15 mouse cellular contexts compared by ENCODE assay signal in genomic region chr3:29541477-29542079, GRCm38 (mm10).
DNase-seq lines count a peak whose midpoint lies in the region; ATAC-seq and TF ChIP-seq lines count a peak whose summit lies in the region.
"Had no signal": no experiment of that assay in that cellular context is flagged by ENCODE, and none has a peak within 500 bp of the region (broad histone marks: within the 10 kb centered on the region; RNA-seq: fewer than 3 reads in every experiment).

No protein-coding gene starts in this region.

- 27% methylated on average over 1 of the region's 1 CpGs for whole genome bisulfite sequencing in midbrain, embryonic 10.5 days
- WGBS in midbrain, postnatal 0 days, result 14% methylated on average over 1 of the region's 1 CpGs
- WGBS in forebrain, embryonic 10.5 days, result 25% methylated on average over 1 of the region's 1 CpGs
- 10% methylated on average over 1 of the region's 1 CpGs for WGBS in hindbrain, embryonic 12.5 days
- 13% methylated on average over 1 of the region's 1 CpGs for WGBS in midbrain, embryonic 16.5 days

- H3K36me3 ChIP-seq in midbrain, embryonic 10.5 days, result no peaks in the 10 kb centered on the region
- no peaks in the 10 kb centered on the region for H3K36me3 ChIP-seq in midbrain, postnatal 0 days (ENCODE audit: insufficient read depth, low read length)
- no peaks in the 10 kb centered on the region for H3K36me3 ChIP-seq in forebrain, embryonic 10.5 days (replicated peaks)
- no peaks in the 10 kb centered on the region for H3K36me3 ChIP-seq in hindbrain, embryonic 12.5 days
- no peaks in the 10 kb centered on the region for H3K36me3 ChIP-seq in midbrain, embryonic 16.5 days (ENCODE audit: control insufficient read depth, insufficient read depth, low read length)
- H3K36me3 ChIP-seq: heart, embryonic 15.5 days had no signal

- no peak for TF ChIP-seq CTCF in midbrain, postnatal 0 days (IDR thresholded peaks at IDR 0.05)

- H3K4me2 ChIP-seq in midbrain, postnatal 0 days (ENCODE audit: low read depth, low read length, poor library complexity, severe bottlenecking), result no peak overlapping the region
- no peak overlapping the region for H3K4me2 ChIP-seq in hindbrain, embryonic 12.5 days (replicated peaks)
- H3K4me2 ChIP-seq in midbrain, embryonic 16.5 days (ENCODE audit: low read length), result no peak overlapping the region
- H3K4me2 ChIP-seq: heart, embryonic 15.5 days had no signal

- H3K4me1 ChIP-seq in midbrain, embryonic 10.5 days, result peaks cover 16% of the 10 kb centered on the region
- no peaks in the 10 kb centered on the region for H3K4me1 ChIP-seq in midbrain, postnatal 0 days (ENCODE audit: insufficient read depth, low read length)
- H3K4me1 ChIP-seq in forebrain, embryonic 10.5 days, result peaks cover 40% of the 10 kb centered on the region
- H3K4me1 ChIP-seq in hindbrain, embryonic 12.5 days, result no peaks in the 10 kb centered on the region; the same call in 1 of the 2 replicates
- peaks cover 3% of the 10 kb centered on the region; the same call in 1 of the 2 replicates for H3K4me1 ChIP-seq in midbrain, embryonic 16.5 days (ENCODE audit: control insufficient read depth, insufficient read depth, low read length)
- H3K4me1 ChIP-seq: heart, embryonic 15.5 days had no signal

- H3K27ac ChIP-seq in midbrain, embryonic 10.5 days (replicated peaks), result no peak overlapping the region
- no peak overlapping the region for H3K27ac ChIP-seq in midbrain, postnatal 0 days (ENCODE audit: low read depth, low read length)
- peak overlapping the region; percentile 63; the same call in 1 of the 2 replicates for H3K27ac ChIP-seq in forebrain, embryonic 10.5 days
- no peak overlapping the region for H3K27ac ChIP-seq in hindbrain, embryonic 12.5 days
- H3K27ac ChIP-seq in midbrain, embryonic 16.5 days (ENCODE audit: low read length), result no peak overlapping the region
- H3K27ac ChIP-seq: heart, embryonic 15.5 days; kidney, postnatal 0 days; liver, embryonic 14.5 days had no signal

- H3K9ac ChIP-seq in midbrain, postnatal 0 days (replicated peaks; ENCODE audit: low read length, poor library complexity, severe bottlenecking), result no peak overlapping the region
- H3K9ac ChIP-seq in hindbrain, embryonic 12.5 days, result no peak overlapping the region
- no peak overlapping the region for H3K9ac ChIP-seq in midbrain, embryonic 16.5 days (ENCODE audit: low read depth, low read length)
- H3K9ac ChIP-seq: heart, embryonic 15.5 days; liver, embryonic 14.5 days had no signal

- no peaks in the 10 kb centered on the region for H3K27me3 ChIP-seq in midbrain, embryonic 10.5 days (ENCODE audit: low read depth, poor library complexity, severe bottlenecking)
- H3K27me3 ChIP-seq in midbrain, postnatal 0 days (ENCODE audit: insufficient read depth, low read length), result no peaks in the 10 kb centered on the region
- no peaks in the 10 kb centered on the region for H3K27me3 ChIP-seq in forebrain, embryonic 10.5 days (ENCODE audit: poor library complexity, severe bottlenecking)
- no peaks in the 10 kb centered on the region for H3K27me3 ChIP-seq in hindbrain, embryonic 12.5 days
- no peaks in the 10 kb centered on the region for H3K27me3 ChIP-seq in midbrain, embryonic 16.5 days (ENCODE audit: control insufficient read depth, insufficient read depth, low read depth, low read length)
- H3K27me3 ChIP-seq: heart, embryonic 15.5 days had no signal

- DNase-seq in midbrain, embryonic 10.5 days (ENCODE audit: low spot score), result peak; percentile 14
- no peak for DNase-seq in midbrain, postnatal 0 days (ENCODE audit: low spot score)
- peak; percentile 17 for DNase-seq in forebrain, embryonic 10.5 days (ENCODE audit: extremely low spot score, low spot score)
- DNase-seq in thymus, postnatal 0 days (ENCODE audit: low spot score), result no peak
- no peak for DNase-seq in urinary bladder, postnatal 25 days (ENCODE audit: low spot score)
- DNase-seq in ovary, postnatal 14 days (ENCODE audit: low spot score), result no peak
- DNase-seq: cerebellum, adult 18-20 months; lung, postnatal 10 days; thymus, adult 18-20 months had no signal

- no peaks in the 10 kb centered on the region for H3K9me3 ChIP-seq in midbrain, embryonic 10.5 days (replicated peaks)
- H3K9me3 ChIP-seq in midbrain, postnatal 0 days (ENCODE audit: low read length), result no peaks in the 10 kb centered on the region
- no peaks in the 10 kb centered on the region for H3K9me3 ChIP-seq in forebrain, embryonic 10.5 days
- H3K9me3 ChIP-seq in hindbrain, embryonic 12.5 days (replicated peaks), result no peaks in the 10 kb centered on the region
- H3K9me3 ChIP-seq in midbrain, embryonic 16.5 days (replicated peaks; ENCODE audit: control insufficient read depth, low read length, poor library complexity, severe bottlenecking), result no peaks in the 10 kb centered on the region
- H3K9me3 ChIP-seq: heart, embryonic 15.5 days had no signal

- H3K4me3 ChIP-seq in midbrain, embryonic 10.5 days, result no peak overlapping the region
- no peak overlapping the region for H3K4me3 ChIP-seq in midbrain, postnatal 0 days (ENCODE audit: low read depth, low read length)
- no peak overlapping the region for H3K4me3 ChIP-seq in forebrain, embryonic 10.5 days
- H3K4me3 ChIP-seq in hindbrain, embryonic 12.5 days, result no peak overlapping the region
- no peak overlapping the region for H3K4me3 ChIP-seq in midbrain, embryonic 16.5 days (ENCODE audit: low read depth, low read length)
- H3K4me3 ChIP-seq: heart, embryonic 15.5 days had no signal

- ATAC-seq in midbrain, postnatal 0 days (ENCODE audit: low FRiP score), result no peak
- ATAC-seq in hindbrain, embryonic 12.5 days (ENCODE audit: low FRiP score), result peak; percentile 89
- peak; percentile 48; the same call in 1 of the 2 replicates for ATAC-seq in midbrain, embryonic 16.5 days
- ATAC-seq: inflammation-experienced regulatory T-cells, adult 6 months had no signal

Comparison
In these comparisons a context has a peak if more than half of its experiments do, and no peak if none do; other contexts are left out.
1. DNase-seq: peak in midbrain, embryonic 10.5 days (single experiment) and forebrain, embryonic 10.5 days (single experiment); none in midbrain, postnatal 0 days (single experiment), thymus, postnatal 0 days (single experiment), urinary bladder, postnatal 25 days (single experiment) and ovary, postnatal 14 days (single experiment).